Mouse (Mus musculus) MEL (cell line): ENCODE results near the gene Masp1. TPM values are rescaled to one million over a fixed set of nuclear protein-coding genes. Genes with fewer than 3 reads are reported as not detected.

Experiments used
- DNase-seq: peaks from one replicate; pipeline ENCODE4 v3.0.0; 2011; ENCODE audit warnings: low read depth, low spot score
- H3K27ac ChIP-seq: 2 replicates; pipeline ENCODE4 v1.5.1; 2012; ENCODE audit warnings: low read depth, mild to moderate bottlenecking, control low read depth, low read length, moderate library complexity; ENCODE audit not compliant: control insufficient read depth
- H3K27me3 ChIP-seq, 2 experiments: fragments of 150-350 bp in 1 of 2; sonication (generic) in 1 of 2; 2 replicates each; pipeline ENCODE4 v1.6.1; 2012; ENCODE audit warnings: low read length in 2 of 2, mild to moderate bottlenecking in 2 of 2, improper control_type of control experiment in 1 of 2, moderate library complexity in 1 of 2; ENCODE audit not compliant: insufficient read depth in 2 of 2, control insufficient read depth in 1 of 2
- H3K36me3 ChIP-seq, 2 experiments: 2 replicates each; pipeline ENCODE4 v1.6.1; 2012 to 2014; ENCODE audit warnings: low read length in 2 of 2, improper control_type of control experiment in 1 of 2, inconsistent platforms in 1 of 2, mild to moderate bottlenecking in 1 of 2; ENCODE audit not compliant: insufficient read depth in 2 of 2, control insufficient read depth in 1 of 2
- H3K4me1 ChIP-seq, 2 experiments: fragments of 150-350 bp in 1 of 2; sonication (generic) in 1 of 2; 2 replicates each; pipeline ENCODE4 v1.6.1; 2012; ENCODE audit warnings: low read length in 2 of 2, improper control_type of control experiment in 1 of 2, mild to moderate bottlenecking in 1 of 2; ENCODE audit not compliant: insufficient read depth in 2 of 2, control insufficient read depth in 1 of 2
- H3K4me3 ChIP-seq, 2 experiments: fragments of 150-350 bp in 1 of 2; sonication (generic) in 1 of 2; 2 replicates each; pipeline ENCODE4 v1.5.1; 2012; ENCODE audit warnings: low read depth in 2 of 2, low read length in 2 of 2, mild to moderate bottlenecking in 2 of 2, moderate library complexity in 2 of 2, control low read depth in 1 of 2, improper control_type of control experiment in 1 of 2; ENCODE audit not compliant: control insufficient read depth in 1 of 2, insufficient read depth in 1 of 2
- H3K79me2 ChIP-seq: 2 replicates; pipeline ENCODE4 v1.6.1; 2012; ENCODE audit warnings: mild to moderate bottlenecking, low read length, moderate library complexity; ENCODE audit not compliant: control insufficient read depth, poor library complexity, insufficient read depth
- H3K9ac ChIP-seq: 2 replicates; pipeline ENCODE4 v1.6.1; 2012; ENCODE audit warnings: low read depth, mild to moderate bottlenecking, control low read depth, low read length, moderate library complexity; ENCODE audit not compliant: control insufficient read depth, poor library complexity, severe bottlenecking
- H3K9me3 ChIP-seq: fragments of 150-350 bp; sonication (generic); replicated peaks from 2 replicates; pipeline ENCODE4 v1.6.1; 2012; ENCODE audit warnings: mild to moderate bottlenecking, low read length, improper control_type of control experiment, moderate library complexity; ENCODE audit not compliant: insufficient read depth
- CHD2 ChIP-seq: IDR thresholded peaks from 2 replicates; pipeline ENCODE4 v1.6.1; 2011; ENCODE audit warnings: low read length, improper control_type of control experiment
- ELF1 ChIP-seq: IDR thresholded peaks from 2 replicates; pipeline ENCODE4 v1.6.1; 2014; ENCODE audit warnings: low read depth, mild to moderate bottlenecking, inconsistent platforms, low read length, improper control_type of control experiment, moderate library complexity
- GABPA ChIP-seq: IDR thresholded peaks from 2 replicates; pipeline ENCODE4 v1.6.1; 2012; ENCODE audit warnings: low read depth, mild to moderate bottlenecking, inconsistent platforms, low read length, improper control_type of control experiment, moderate library complexity
- JUND ChIP-seq: IDR thresholded peaks from 2 replicates; pipeline ENCODE4 v1.6.1; 2011; ENCODE audit warnings: low read depth, mild to moderate bottlenecking, improper control_type of control experiment, low read length
- KAT2A ChIP-seq: conservative IDR thresholded peaks from 2 replicates; pipeline ENCODE4 v1.6.1; 2012; ENCODE audit warnings: low read depth, low read length, improper control_type of control experiment, inconsistent platforms
- MAZ ChIP-seq: IDR thresholded peaks from 2 replicates; pipeline ENCODE4 v1.6.1; 2012; ENCODE audit warnings: low read depth, mild to moderate bottlenecking, inconsistent platforms, low read length, improper control_type of control experiment
- MEF2A ChIP-seq: IDR thresholded peaks from 2 replicates; pipeline ENCODE4 v1.6.1; 2014; ENCODE audit warnings: low read depth, mild to moderate bottlenecking, inconsistent platforms, low read length, improper control_type of control experiment; ENCODE audit not compliant: poor library complexity, insufficient replicate concordance, severe bottlenecking; ENCODE audit errors: extremely low read depth
- MXI1 ChIP-seq: IDR thresholded peaks from 2 replicates; pipeline ENCODE4 v1.6.1; 2011; ENCODE audit warnings: mild to moderate bottlenecking, low read depth, low read length, improper control_type of control experiment
- MYB ChIP-seq: IDR thresholded peaks from 2 replicates; pipeline ENCODE4 v1.6.1; 2011; ENCODE audit warnings: mild to moderate bottlenecking, low read depth, low read length, improper control_type of control experiment
- NRF1 ChIP-seq: IDR thresholded peaks from 2 replicates; pipeline ENCODE4 v1.6.1; 2014; ENCODE audit warnings: low read depth, mild to moderate bottlenecking, inconsistent platforms, low read length, improper control_type of control experiment, moderate library complexity; ENCODE audit not compliant: poor library complexity, insufficient read depth, severe bottlenecking
- POLR2AphosphoS5 ChIP-seq: IDR thresholded peaks from 2 replicates; pipeline ENCODE4 v1.6.1; 2012; ENCODE audit warnings: low read depth, borderline replicate concordance, mild to moderate bottlenecking, inconsistent platforms, low read length, moderate library complexity, mixed read lengths
- RCOR1 ChIP-seq: IDR thresholded peaks from 2 replicates; pipeline ENCODE4 v1.6.1; 2012; ENCODE audit warnings: low read depth, mild to moderate bottlenecking, inconsistent platforms, low read length, improper control_type of control experiment
- SIN3A ChIP-seq: IDR thresholded peaks from 2 replicates; pipeline ENCODE4 v1.6.1; 2012; ENCODE audit warnings: low read length, improper control_type of control experiment, inconsistent platforms
- TBP ChIP-seq: IDR thresholded peaks from 2 replicates; pipeline ENCODE4 v1.8.0; 2011; ENCODE audit warnings: low read depth, low read length, improper control_type of control experiment
- TCF12 ChIP-seq: IDR thresholded peaks from 2 replicates; pipeline ENCODE4 v1.6.1; 2014; ENCODE audit warnings: low read depth, mild to moderate bottlenecking, inconsistent platforms, low read length, improper control_type of control experiment, moderate library complexity
- USF2 ChIP-seq, 2 experiments: IDR thresholded peaks; 2 replicates each; pipeline ENCODE4 v1.6.1; 2011 to 2012; ENCODE audit warnings: improper control_type of control experiment in 2 of 2, low read length in 2 of 2, borderline replicate concordance in 1 of 2, inconsistent platforms in 1 of 2, low read depth in 1 of 2, mild to moderate bottlenecking in 1 of 2; ENCODE audit not compliant: insufficient read depth in 1 of 2
- ZKSCAN1 ChIP-seq: IDR thresholded peaks from 2 replicates; pipeline ENCODE4 v1.6.1; 2012; ENCODE audit warnings: low read depth, mild to moderate bottlenecking, inconsistent platforms, low read length, improper control_type of control experiment, moderate library complexity
- ZNF384 ChIP-seq: IDR thresholded peaks from 2 replicates; pipeline ENCODE4 v1.6.1; 2012; ENCODE audit warnings: low read depth, mild to moderate bottlenecking, inconsistent platforms, low read length, improper control_type of control experiment
- polyA plus RNA-seq, 2 experiments: library from polyadenylated mRNA; stranded (reverse) in 1 of 2; unstranded in 1 of 2; fragments of >175 nt in 1 of 2; fragments of >200 nt in 1 of 2; gene quantifications; 2 replicates each; pipeline versions ENCODE4 v1.2.1 to v1.2.4; 2012; ENCODE audit warnings: low replicate concordance in 2 of 2, low read depth in 1 of 2; ENCODE audit not compliant: insufficient read length in 2 of 2, insufficient read depth in 1 of 2, missing spikeins in 1 of 2
- total RNA-seq: library from RNA; depleted of rRNA; stranded (reverse); fragments of 300-350 nt; gene quantifications from 2 replicates; pipeline ENCODE4 v1.2.3, GENCODE M21; 2012

Gene Masp1
- total and polyA plus RNA-seq, 3 experiments: not detected

DNA sequence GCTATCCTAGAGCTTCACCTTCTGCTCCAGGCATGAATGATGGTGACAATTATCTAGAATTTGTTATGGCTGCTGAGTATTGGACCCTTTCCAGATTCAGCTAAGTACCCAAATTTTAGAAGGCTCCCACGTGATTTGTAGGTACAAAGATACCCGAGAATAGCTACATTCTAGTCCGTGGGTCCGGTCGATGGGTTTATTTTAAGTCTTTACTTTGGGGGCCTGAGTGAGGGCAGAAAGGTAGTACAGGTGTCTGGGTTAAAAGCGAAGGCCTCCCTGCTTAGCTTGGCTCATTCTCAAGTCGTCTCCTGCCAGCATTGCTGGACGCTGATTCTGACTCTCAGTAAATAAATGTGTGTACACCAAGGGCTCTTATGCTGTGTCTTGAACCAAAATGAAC, 90.6 kb downstream of the Masp1 start:
- Histone ChIP-seq H3K27ac (no peak overlapping the region), H3K36me3 (no peaks in the 10 kb centered on the region), H3K9me3 (no peaks in the 10 kb centered on the region), H3K79me2 (no peaks in the 10 kb centered on the region), H3K9ac (no peak overlapping the region), H3K27me3 (no peaks in the 10 kb centered on the region), H3K4me3 (no peak overlapping the region), H3K4me1 (no peaks in the 10 kb centered on the region)
- TF ChIP-seq MYB (no peak), ZNF384 (no peak), USF2 (IDR thresholded peaks at IDR 0.05; ENCODE audit: borderline replicate concordance in 1 of 2, insufficient read depth in 1 of 2, low read depth in 1 of 2, low read length in 2 of 2) (no peak), MXI1 (no peak)
- DNase-seq: no peak

- Histone ChIP-seq H3K4me3 (no peak within 1 kb of the TSS), H3K9ac (no peak within 1 kb of the TSS), H3K27me3 (no peaks in the 10 kb centered on the region), H3K27ac (no peak within 1 kb of the TSS), H3K79me2 (no peaks in the 10 kb centered on the region), H3K4me1 (no peaks in the 10 kb centered on the region), H3K9me3 (no peaks in the 10 kb centered on the region), H3K36me3 (no peaks in the 10 kb centered on the region)
- no peak for TF ChIP-seq NRF1
- TF ChIP-seq ELF1: no peak
- TF ChIP-seq MEF2A: no peak
- TF ChIP-seq TBP: no peak
- TF ChIP-seq POLR2AphosphoS5: no peak
- TF ChIP-seq RCOR1: no peak
- TF ChIP-seq SIN3A: no peak
- DNase-seq: no peak
These were observed 91.8 kb downstream of the Masp1 start, which contains the start of gene Rtp1 for GRCm38 (mm10) chr16:23428647-23429319. Rtp1 (plus strand) TSS chr16:23429133.

DNA sequence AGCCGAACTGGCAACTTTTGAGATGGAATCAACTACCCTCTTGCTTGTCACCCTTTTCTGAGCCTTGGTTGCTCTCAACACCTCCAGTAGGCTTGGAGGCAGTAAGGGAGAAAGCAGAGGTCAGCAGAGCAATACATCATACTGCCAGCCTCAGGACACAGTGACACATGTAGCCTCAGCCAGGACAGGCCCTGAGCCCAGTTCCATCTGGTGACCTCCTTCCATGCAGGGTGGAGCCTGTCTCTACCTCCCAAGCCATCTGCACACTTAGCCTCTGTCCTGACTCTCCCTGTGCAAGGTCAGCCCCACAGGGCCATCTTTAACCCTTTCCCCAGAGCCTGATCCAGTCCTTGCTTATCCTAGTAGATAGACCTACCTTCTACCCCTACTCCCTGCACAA, 92.9 kb downstream of the Masp1 start:
- no peak for DNase-seq
- Histone ChIP-seq H3K4me3 (no peak overlapping the region), H3K79me2 (no peaks in the 10 kb centered on the region)

More for the DNA sequence above, 92.9 kb downstream of the Masp1 start:
- Histone ChIP-seq H3K36me3 (no peaks in the 10 kb centered on the region), H3K9ac (no peak overlapping the region), H3K27me3 (no peaks in the 10 kb centered on the region), H3K4me1 (no peaks in the 10 kb centered on the region), H3K9me3 (no peaks in the 10 kb centered on the region), H3K27ac (no peak overlapping the region)
- TF ChIP-seq KAT2A: no peak
- no peak for TF ChIP-seq RCOR1
- no peak for TF ChIP-seq MEF2A
- TF ChIP-seq MAZ: no peak
- no peak for TF ChIP-seq ZKSCAN1
- no peak for TF ChIP-seq MXI1
- no peak for TF ChIP-seq GABPA
- no peak for TF ChIP-seq CHD2
- TF ChIP-seq JUND: no peak
- no peak for TF ChIP-seq TCF12
